8 mouse cellular contexts compared by ENCODE assay signal in the genomic region with DNA sequence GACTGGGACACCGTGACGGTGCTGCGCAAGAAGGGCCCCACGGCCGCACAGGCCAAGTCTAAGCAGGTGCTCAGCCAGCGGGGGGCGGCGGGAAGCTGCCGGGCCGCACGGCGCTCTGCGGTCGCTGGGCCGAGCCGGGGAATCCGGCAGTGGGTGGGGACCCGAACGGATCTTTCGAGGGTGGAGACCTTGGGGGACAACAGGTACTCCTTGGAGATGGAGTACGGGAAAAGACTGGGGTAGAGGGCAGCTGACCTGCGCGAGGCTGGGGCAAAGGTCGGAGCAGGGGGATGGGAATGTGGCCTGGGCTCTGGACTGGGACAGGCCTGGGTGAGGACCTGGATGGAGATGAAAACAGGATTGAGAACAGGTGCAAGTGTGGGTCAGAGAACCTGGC. TPM values are rescaled to one million over a fixed set of nuclear protein-coding genes. Genes with fewer than 3 reads are reported as not detected.
DNase-seq lines count a peak whose midpoint lies in the region; ATAC-seq and TF ChIP-seq lines count a peak whose summit lies in the region.

No protein-coding gene starts in this region.

- H3K4me3 ChIP-seq in cerebellum, adult 2 months (replicated peaks; ENCODE audit: insufficient read depth, low read depth, low read length): peak overlapping the region; percentile 88
- H3K4me3 ChIP-seq in hindbrain, embryonic 16.5 days (ENCODE audit: low read length): peak overlapping the region; percentile 96
- peak overlapping the region; percentile 87 for H3K4me3 ChIP-seq in macrophage (ENCODE audit: inconsistent target)

- no peak for TF ChIP-seq CTCF in cerebellum, adult 2 months (IDR thresholded peaks at IDR 0.05; ENCODE audit: borderline replicate concordance, insufficient read depth, low read depth, low read length)

- H3K79me2 ChIP-seq in macrophage (ENCODE audit: inconsistent target): peaks cover 33% of the 10 kb centered on the region

- peak overlapping the region; percentile 97 for H3K4me2 ChIP-seq in hindbrain, embryonic 16.5 days (ENCODE audit: low read length)

- H3K9ac ChIP-seq in hindbrain, embryonic 16.5 days (ENCODE audit: low read depth, low read length): peak overlapping the region; percentile 98

- 0% methylated on average over 24 of the region's 24 CpGs for WGBS in cerebellum, adult 2 months
- WGBS in hindbrain, embryonic 16.5 days: under 1% methylated on average over 24 of the region's 24 CpGs
- WGBS in macrophage (ENCODE audit: missing documents): under 1% methylated on average over 21 of the region's 24 CpGs

- no peaks in the 10 kb centered on the region for H3K9me3 ChIP-seq in hindbrain, embryonic 16.5 days (ENCODE audit: control insufficient read depth, low read length)

- H3K36me3 ChIP-seq in hindbrain, embryonic 16.5 days (ENCODE audit: control insufficient read depth, insufficient read depth, low read length): peaks cover 23% of the 10 kb centered on the region
- peaks cover 30% of the 10 kb centered on the region for H3K36me3 ChIP-seq in macrophage (ENCODE audit: inconsistent target)

- peak; percentile 55 for ATAC-seq in activated CD4-positive, CD25-positive, alpha-beta regulatory T cell, adult 4 months
- ATAC-seq in hindbrain, embryonic 16.5 days: no peak; the same call in 1 of the 2 replicates

- H3K4me1 ChIP-seq in cerebellum, adult 2 months (ENCODE audit: control insufficient read depth, insufficient read depth, low read length): peaks cover 28% of the 10 kb centered on the region
- H3K4me1 ChIP-seq in hindbrain, embryonic 16.5 days (ENCODE audit: control insufficient read depth, insufficient read depth, low read depth, low read length): peaks cover 22% of the 10 kb centered on the region

- H3K27ac ChIP-seq in cerebellum, adult 2 months (ENCODE audit: insufficient read depth, low read length): peak overlapping the region; percentile 74
- peak overlapping the region; percentile 88 for H3K27ac ChIP-seq in hindbrain, embryonic 16.5 days (ENCODE audit: low read depth, low read length)
- peak overlapping the region; percentile 29 for H3K27ac ChIP-seq in macrophage

- no peaks in the 10 kb centered on the region for H3K27me3 ChIP-seq in cerebellum, adult 2 months (ENCODE audit: control insufficient read depth, insufficient read depth, low read length)
- no peaks in the 10 kb centered on the region for H3K27me3 ChIP-seq in hindbrain, embryonic 16.5 days (replicated peaks; ENCODE audit: control insufficient read depth, insufficient read depth, low read length)

- TF ChIP-seq POLR2A in cerebellum, adult 2 months (IDR thresholded peaks at IDR 0.05; ENCODE audit: borderline replicate concordance, insufficient read depth, low read length): no peak

- DNase-seq in cerebellum, adult 2 months: no peak
- no peak for DNase-seq in cerebellum, adult 11-12 months
- DNase-seq in Muller cell, postnatal 12 days (ENCODE audit: inconsistent ontology term): no peak
- DNase-seq in adrenal gland, adult 18-20 months (ENCODE audit: low spot score in 2 of 2): no peak
- DNase-seq in layer of hippocampus, adult 9-11 months: no peak

RNA-seq across cellular contexts. Expression of gene Edf1, which starts 0.3 kb away (rescaled TPM):
- 345 and 350 TPM in 2 replicates for polyA plus RNA-seq in cerebellum, adult 2 months (2012; rRNA removed)
- 100 to 1,000 TPM; 290 to 402 TPM for polyA plus RNA-seq in activated CD4-positive, CD25-positive, alpha-beta regulatory T cell, adult 4 months (2017; shearing (Covaris generic))
- polyA plus RNA-seq in hindbrain, embryonic 16.5 days (2015; fragmentation: Nextera tagmentation; extraction: Ambion mirVana): 384 and 413 TPM in 2 replicates
- 10 to 100 TPM; 30.5 to 83.6 (median 45.1) TPM for total RNA-seq in macrophage (2018; cell fraction: chromatin; rRNA removed)
- 100 to 1,000 TPM; 226 to 361 (median 277) TPM for total RNA-seq in macrophage (2018; cell fraction: cytosol; rRNA removed)
- total RNA-seq in macrophage (2018; cell fraction: nucleus; rRNA removed): 100 to 1,000 TPM in 3 of 26 experiments, 10 to 100 TPM in 23; 31.8 to 109 (median 65.2) TPM
- polyA plus RNA-seq in macrophage (2018): 258 to 279 TPM (median 262 TPM) in 3 replicates
- 100 to 1,000 TPM; 302 to 308 TPM for total RNA-seq in adrenal gland, adult 18-20 months (2021)

RNA-seq across cellular contexts. Expression of gene Traf2, which starts 11.2 kb away (rescaled TPM):
- 12.3 and 12.5 TPM in 2 replicates for polyA plus RNA-seq in cerebellum, adult 2 months (2012; rRNA removed)
- 10 to 100 TPM; 60.9 to 67.0 TPM for polyA plus RNA-seq in activated CD4-positive, CD25-positive, alpha-beta regulatory T cell, adult 4 months (2017; shearing (Covaris generic))
- polyA plus RNA-seq in hindbrain, embryonic 16.5 days (2015; fragmentation: Nextera tagmentation; extraction: Ambion mirVana): 16.8 and 17.8 TPM in 2 replicates
- total RNA-seq in macrophage (2018; cell fraction: chromatin; rRNA removed): 10 to 100 TPM; 26.4 to 95.2 (median 63.5) TPM
- 10 to 100 TPM in 23 of 26 experiments, 1 to 10 TPM in 3; 9.2 to 38.3 (median 25.0) TPM for total RNA-seq in macrophage (2018; cell fraction: cytosol; rRNA removed)
- 10 to 100 TPM; 18.0 to 75.5 (median 40.4) TPM for total RNA-seq in macrophage (2018; cell fraction: nucleus; rRNA removed)
- 6.2 to 13.5 TPM (median 12.4 TPM) in 3 replicates for polyA plus RNA-seq in macrophage (2018)
- total RNA-seq in adrenal gland, adult 18-20 months (2021): 10 to 100 TPM; 32.5 to 32.6 TPM

RNA-seq across cellular contexts. Expression of gene Mamdc4, which starts 16.7 kb away (rescaled TPM):
- polyA plus RNA-seq in cerebellum, adult 2 months (2012; rRNA removed): 3.0 and 4.4 TPM in 2 replicates
- under 1 TPM; 0.40 to 0.91 TPM for polyA plus RNA-seq in activated CD4-positive, CD25-positive, alpha-beta regulatory T cell, adult 4 months (2017; shearing (Covaris generic))
- polyA plus RNA-seq in hindbrain, embryonic 16.5 days (2015; fragmentation: Nextera tagmentation; extraction: Ambion mirVana): 1.8 and 3.7 TPM in 2 replicates
- total RNA-seq in macrophage (2018; cell fraction: chromatin; rRNA removed): 1 to 10 TPM in 24 of 26 experiments, under 1 TPM in 2; 0.17 to 5.6 (median 2.8) TPM
- 1 to 10 TPM in 5 of 26 experiments, under 1 TPM in 12, not detected in 9; 0.03 to 3.4 (median 0.24) TPM for total RNA-seq in macrophage (2018; cell fraction: cytosol; rRNA removed)
- total RNA-seq in macrophage (2018; cell fraction: nucleus; rRNA removed): 1 to 10 TPM in 16 of 26 experiments, under 1 TPM in 9, not detected in 1; 0.40 to 3.8 (median 1.7) TPM
- polyA plus RNA-seq in macrophage (2018): 0.04 to 0.60 TPM (median 0.15 TPM) in 3 replicates
- 1 to 10 TPM; 3.4 to 4.4 TPM for total RNA-seq in adrenal gland, adult 18-20 months (2021)

RNA-seq across cellular contexts. Expression of gene Phpt1, which starts 17.1 kb away (rescaled TPM):
- polyA plus RNA-seq in cerebellum, adult 2 months (2012; rRNA removed): 176 and 186 TPM in 2 replicates
- polyA plus RNA-seq in activated CD4-positive, CD25-positive, alpha-beta regulatory T cell, adult 4 months (2017; shearing (Covaris generic)): 10 to 100 TPM; 55.3 to 61.6 TPM
- polyA plus RNA-seq in hindbrain, embryonic 16.5 days (2015; fragmentation: Nextera tagmentation; extraction: Ambion mirVana): 164 and 178 TPM in 2 replicates
- 1 to 10 TPM in 19 of 26 experiments, not detected in 7; 1.4 to 9.9 (median 2.5) TPM for total RNA-seq in macrophage (2018; cell fraction: chromatin; rRNA removed)
- total RNA-seq in macrophage (2018; cell fraction: cytosol; rRNA removed): 10 to 100 TPM in 15 of 26 experiments, 1 to 10 TPM in 11; 5.4 to 14.7 (median 10.2) TPM
- 1 to 10 TPM in 23 of 26 experiments, not detected in 3; 1.0 to 8.0 (median 3.4) TPM for total RNA-seq in macrophage (2018; cell fraction: nucleus; rRNA removed)
- polyA plus RNA-seq in macrophage (2018): 9.0 to 13.7 TPM (median 13.0 TPM) in 3 replicates
- total RNA-seq in adrenal gland, adult 18-20 months (2021): 10 to 100 TPM; 49.4 to 69.5 TPM

RNA-seq across cellular contexts. Expression of gene Ajm1, which starts 23.6 kb away (rescaled TPM):
- 257 and 312 TPM in 2 replicates for polyA plus RNA-seq in cerebellum, adult 2 months (2012; rRNA removed)
- under 1 TPM in 1 of 2 experiments, not detected in 1; 0.07 TPM for polyA plus RNA-seq in activated CD4-positive, CD25-positive, alpha-beta regulatory T cell, adult 4 months (2017; shearing (Covaris generic))
- polyA plus RNA-seq in hindbrain, embryonic 16.5 days (2015; fragmentation: Nextera tagmentation; extraction: Ambion mirVana): 12.0 and 15.1 TPM in 2 replicates
- total RNA-seq in macrophage (2018; cell fraction: chromatin; rRNA removed): 1 to 10 TPM in 15 of 26 experiments, under 1 TPM in 11; 0.28 to 3.6 (median 1.1) TPM
- under 1 TPM; 0.04 to 0.44 (median 0.14) TPM for total RNA-seq in macrophage (2018; cell fraction: cytosol; rRNA removed)
- total RNA-seq in macrophage (2018; cell fraction: nucleus; rRNA removed): 1 to 10 TPM in 11 of 26 experiments, under 1 TPM in 14, not detected in 1; 0.27 to 2.4 (median 0.85) TPM
- 0.07 to 0.50 TPM (median 0.26 TPM) in 3 replicates for polyA plus RNA-seq in macrophage (2018)
- total RNA-seq in adrenal gland, adult 18-20 months (2021): 1 to 10 TPM; 1.5 to 1.7 TPM

Comparison
In these comparisons a context has a peak if more than half of its experiments do, and no peak if none do; other contexts are left out.
1. H3K27ac ChIP-seq: peak in every context shown above with its lines; median percentile 88 in hindbrain, embryonic 16.5 days; 74 in cerebellum, adult 2 months; 29 in macrophage.